Mouse (Mus musculus) testis, adult 10 weeks (tissue): Measurements from ENCODE around the gene Zfp788. TPM values are rescaled to one million over a fixed set of nuclear protein-coding genes. Genes with fewer than 3 reads are reported as not detected.

ENCODE experiments used
- polyA plus RNA-seq: library from polyadenylated mRNA; stranded (reverse); fragments of 350-450 nt; fragmentation: Illumina TruSeq; extraction: RNeasy Lipid Tissue Mini Kit (QIAGEN cat#74804); gene quantifications from one replicate; pipeline ENCODE4 v1.2.3, GENCODE M21; 2014; ENCODE audit warnings: low read depth, low replicate concordance

The Zfp788 gene
- polyA plus RNA-seq: 32.3 TPM

DNA sequence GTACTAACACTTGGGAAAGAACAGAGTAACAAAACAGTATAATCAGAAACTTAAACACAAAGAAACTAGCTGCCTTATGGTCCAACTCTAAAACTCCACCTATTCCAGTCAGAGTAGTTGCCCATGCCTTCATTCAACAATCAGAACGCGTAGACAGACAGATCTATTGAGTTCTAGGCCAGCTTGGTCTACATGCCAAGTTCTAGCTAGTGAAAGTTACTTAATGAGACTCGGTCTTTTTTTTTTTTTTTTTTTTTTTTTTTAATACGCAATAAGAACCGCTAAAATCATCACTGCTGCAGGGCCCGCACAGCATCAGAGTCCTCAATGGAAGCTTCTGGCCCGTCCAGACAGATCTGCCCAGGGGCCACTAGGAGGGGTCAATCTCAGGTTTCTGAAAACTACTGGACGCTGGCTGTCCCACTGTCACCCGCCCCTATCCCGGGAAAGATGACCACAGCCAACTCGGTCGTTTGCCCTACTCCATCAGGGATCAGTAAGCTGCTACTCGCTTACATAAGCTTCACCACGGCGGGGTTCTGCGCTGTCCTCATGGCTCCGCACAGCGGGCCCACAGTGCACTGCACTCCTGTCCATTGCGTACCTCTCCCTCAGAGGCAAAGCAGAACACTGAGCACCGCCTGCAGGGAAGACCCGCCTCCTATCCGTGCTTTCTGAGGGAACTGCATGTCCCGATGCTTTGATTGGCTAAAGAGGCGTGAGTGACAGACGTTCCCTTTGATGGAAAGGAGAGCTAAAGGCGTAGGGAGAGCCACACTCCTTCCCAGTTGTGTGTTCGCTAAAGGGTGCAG is at the start of gene Zfp788:
TSS of gene Zfp788 (plus strand) at position 795 of the 812 bp plus-strand sequence.

DNA sequence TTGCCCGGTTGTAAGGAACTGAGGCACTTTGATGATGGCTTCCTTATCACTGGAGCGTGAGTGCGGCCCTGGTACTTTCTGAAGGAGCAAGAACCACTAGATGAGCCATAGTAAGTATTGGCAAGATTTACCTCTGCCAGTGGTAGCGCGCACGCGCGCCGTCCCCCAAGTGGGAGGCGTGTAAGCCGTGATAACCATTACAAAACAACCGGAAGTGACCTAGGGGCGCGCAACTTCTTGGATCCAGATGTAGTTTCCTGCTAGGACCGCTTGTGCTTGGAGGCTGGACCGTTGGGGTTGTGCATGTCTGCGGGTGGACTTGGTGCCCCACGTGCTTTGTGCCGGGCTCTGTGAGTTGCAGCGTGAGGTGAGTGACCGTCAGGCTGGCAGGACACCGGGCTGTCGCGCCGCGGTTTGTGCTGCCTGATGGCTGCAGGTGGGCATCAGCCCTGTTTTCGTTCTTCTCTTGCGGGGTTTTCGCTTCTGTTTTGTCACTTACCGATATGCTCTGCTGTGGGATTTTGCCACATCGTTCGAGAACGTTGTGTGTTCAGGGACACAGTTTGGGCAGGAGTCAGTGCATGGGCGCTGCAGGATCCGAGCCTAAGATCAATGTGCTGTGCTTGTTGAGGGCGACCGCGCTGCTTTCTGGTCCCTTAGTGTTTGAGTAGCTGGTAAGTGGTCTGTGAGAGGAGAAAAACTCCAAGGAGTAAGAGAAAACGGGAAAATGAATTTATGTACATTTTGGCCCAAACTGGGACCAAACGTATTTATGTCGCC is 33.8 kb upstream of the Zfp788 start, which contains the start of gene 2610021A01Rik:
TSS of gene 2610021A01Rik (plus strand) at position 197 of the 780 bp plus-strand sequence.

Other genes starting within 250 kb of the Zfp788 start
- gene AI987944, start 239.8 kb upstream of the Zfp788 start, polyA plus RNA-seq: 182 TPM
- gene Vmn2r57, start 184.5 kb upstream of the Zfp788 start, polyA plus RNA-seq: 0.52 TPM
- gene Gm20449, start 133.8 kb upstream of the Zfp788 start, polyA plus RNA-seq: 0.29 TPM
- gene AW146154, start 133.3 kb upstream of the Zfp788 start, polyA plus RNA-seq: 3.7 TPM
- gene Gm6871, start 59.5 kb upstream of the Zfp788 start, polyA plus RNA-seq: 9.9 TPM
- gene 2610021A01Rik, start 34.0 kb upstream of the Zfp788 start, polyA plus RNA-seq: 24.5 TPM
- 0.27 TPM for gene Vmn2r58, start 239.5 kb downstream of the Zfp788 start, polyA plus RNA-seq